Mouse (Mus musculus) MEL (cell line): ENCODE results near the gene Tha1. TPM values are rescaled to one million over a fixed set of nuclear protein-coding genes. Genes with fewer than 3 reads are reported as not detected.

ENCODE experiments used
- DNase-seq: peaks from one replicate; pipeline ENCODE4 v3.0.0; 2011; ENCODE audit warnings: low read depth, low spot score
- H3K27ac ChIP-seq: 2 replicates; pipeline ENCODE4 v1.5.1; 2012; ENCODE audit warnings: low read depth, mild to moderate bottlenecking, control low read depth, low read length, moderate library complexity; ENCODE audit not compliant: control insufficient read depth
- H3K27me3 ChIP-seq, 2 experiments: fragments of 150-350 bp in 1 of 2; sonication (generic) in 1 of 2; 2 replicates each; pipeline ENCODE4 v1.6.1; 2012; ENCODE audit warnings: low read length in 2 of 2, mild to moderate bottlenecking in 2 of 2, improper control_type of control experiment in 1 of 2, moderate library complexity in 1 of 2; ENCODE audit not compliant: insufficient read depth in 2 of 2, control insufficient read depth in 1 of 2
- H3K36me3 ChIP-seq, 2 experiments: 2 replicates each; pipeline ENCODE4 v1.6.1; 2012 to 2014; ENCODE audit warnings: low read length in 2 of 2, improper control_type of control experiment in 1 of 2, inconsistent platforms in 1 of 2, mild to moderate bottlenecking in 1 of 2; ENCODE audit not compliant: insufficient read depth in 2 of 2, control insufficient read depth in 1 of 2
- H3K4me1 ChIP-seq, 2 experiments: fragments of 150-350 bp in 1 of 2; sonication (generic) in 1 of 2; 2 replicates each; pipeline ENCODE4 v1.6.1; 2012; ENCODE audit warnings: low read length in 2 of 2, improper control_type of control experiment in 1 of 2, mild to moderate bottlenecking in 1 of 2; ENCODE audit not compliant: insufficient read depth in 2 of 2, control insufficient read depth in 1 of 2
- H3K4me3 ChIP-seq, 2 experiments: fragments of 150-350 bp in 1 of 2; sonication (generic) in 1 of 2; 2 replicates each; pipeline ENCODE4 v1.5.1; 2012; ENCODE audit warnings: low read depth in 2 of 2, low read length in 2 of 2, mild to moderate bottlenecking in 2 of 2, moderate library complexity in 2 of 2, control low read depth in 1 of 2, improper control_type of control experiment in 1 of 2; ENCODE audit not compliant: control insufficient read depth in 1 of 2, insufficient read depth in 1 of 2
- H3K79me2 ChIP-seq: 2 replicates; pipeline ENCODE4 v1.6.1; 2012; ENCODE audit warnings: mild to moderate bottlenecking, low read length, moderate library complexity; ENCODE audit not compliant: control insufficient read depth, poor library complexity, insufficient read depth
- H3K9ac ChIP-seq: 2 replicates; pipeline ENCODE4 v1.6.1; 2012; ENCODE audit warnings: low read depth, mild to moderate bottlenecking, control low read depth, low read length, moderate library complexity; ENCODE audit not compliant: control insufficient read depth, poor library complexity, severe bottlenecking
- H3K9me3 ChIP-seq: fragments of 150-350 bp; sonication (generic); replicated peaks from 2 replicates; pipeline ENCODE4 v1.6.1; 2012; ENCODE audit warnings: mild to moderate bottlenecking, low read length, improper control_type of control experiment, moderate library complexity; ENCODE audit not compliant: insufficient read depth
- CTCF ChIP-seq, 3 experiments: IDR thresholded peaks in 2 of 3; conservative IDR thresholded peaks in 1 of 3; 2 replicates each; pipeline ENCODE4 v1.5.1; 2011 to 2012; ENCODE audit warnings: low read length in 3 of 3, low read depth in 2 of 3, mild to moderate bottlenecking in 2 of 3, improper control_type of control experiment in 1 of 3, inconsistent platforms in 1 of 3, mixed read lengths in 1 of 3, moderate library complexity in 1 of 3; ENCODE audit not compliant: control insufficient read depth in 1 of 3, insufficient read depth in 1 of 3, poor library complexity in 1 of 3, severe bottlenecking in 1 of 3
- E2F4 ChIP-seq: IDR thresholded peaks from 2 replicates; pipeline ENCODE4 v1.6.1; 2011; ENCODE audit warnings: low read depth, low read length, improper control_type of control experiment, borderline replicate concordance
- ELF1 ChIP-seq: IDR thresholded peaks from 2 replicates; pipeline ENCODE4 v1.6.1; 2014; ENCODE audit warnings: low read depth, mild to moderate bottlenecking, inconsistent platforms, low read length, improper control_type of control experiment, moderate library complexity
- JUND ChIP-seq: IDR thresholded peaks from 2 replicates; pipeline ENCODE4 v1.6.1; 2011; ENCODE audit warnings: low read depth, mild to moderate bottlenecking, improper control_type of control experiment, low read length
- KAT2A ChIP-seq: conservative IDR thresholded peaks from 2 replicates; pipeline ENCODE4 v1.6.1; 2012; ENCODE audit warnings: low read depth, low read length, improper control_type of control experiment, inconsistent platforms
- MAX ChIP-seq: IDR thresholded peaks from 2 replicates; pipeline ENCODE4 v1.6.1; 2011; ENCODE audit warnings: low read length, improper control_type of control experiment
- MEF2A ChIP-seq: IDR thresholded peaks from 2 replicates; pipeline ENCODE4 v1.6.1; 2014; ENCODE audit warnings: low read depth, mild to moderate bottlenecking, inconsistent platforms, low read length, improper control_type of control experiment; ENCODE audit not compliant: poor library complexity, insufficient replicate concordance, severe bottlenecking; ENCODE audit errors: extremely low read depth
- MXI1 ChIP-seq: IDR thresholded peaks from 2 replicates; pipeline ENCODE4 v1.6.1; 2011; ENCODE audit warnings: mild to moderate bottlenecking, low read depth, low read length, improper control_type of control experiment
- MYC ChIP-seq: IDR thresholded peaks from 2 replicates; pipeline ENCODE4 v1.6.1; 2011; ENCODE audit warnings: low read depth, mild to moderate bottlenecking, low read length, improper control_type of control experiment, moderate library complexity
- NELFE ChIP-seq: IDR thresholded peaks from 2 replicates; pipeline ENCODE4 v1.6.1; 2011; ENCODE audit warnings: low read depth, low read length, improper control_type of control experiment
- NRF1 ChIP-seq: IDR thresholded peaks from 2 replicates; pipeline ENCODE4 v1.6.1; 2014; ENCODE audit warnings: low read depth, mild to moderate bottlenecking, inconsistent platforms, low read length, improper control_type of control experiment, moderate library complexity; ENCODE audit not compliant: poor library complexity, insufficient read depth, severe bottlenecking
- RCOR1 ChIP-seq: IDR thresholded peaks from 2 replicates; pipeline ENCODE4 v1.6.1; 2012; ENCODE audit warnings: low read depth, mild to moderate bottlenecking, inconsistent platforms, low read length, improper control_type of control experiment
- SIN3A ChIP-seq: IDR thresholded peaks from 2 replicates; pipeline ENCODE4 v1.6.1; 2012; ENCODE audit warnings: low read length, improper control_type of control experiment, inconsistent platforms
- SMC3 ChIP-seq: IDR thresholded peaks from 2 replicates; pipeline ENCODE4 v1.6.1; 2011; ENCODE audit warnings: low read depth, low read length, improper control_type of control experiment
- ZNF384 ChIP-seq: IDR thresholded peaks from 2 replicates; pipeline ENCODE4 v1.6.1; 2012; ENCODE audit warnings: low read depth, mild to moderate bottlenecking, inconsistent platforms, low read length, improper control_type of control experiment
- polyA plus RNA-seq, 2 experiments: library from polyadenylated mRNA; stranded (reverse) in 1 of 2; unstranded in 1 of 2; fragments of >175 nt in 1 of 2; fragments of >200 nt in 1 of 2; gene quantifications; 2 replicates each; pipeline versions ENCODE4 v1.2.1 to v1.2.4; 2012; ENCODE audit warnings: low replicate concordance in 2 of 2, low read depth in 1 of 2; ENCODE audit not compliant: insufficient read length in 2 of 2, insufficient read depth in 1 of 2, missing spikeins in 1 of 2
- total RNA-seq: library from RNA; depleted of rRNA; stranded (reverse); fragments of 300-350 nt; gene quantifications from 2 replicates; pipeline ENCODE4 v1.2.3, GENCODE M21; 2012

Tha1 gene
- total and polyA plus RNA-seq, 3 experiments = 0.12 TPM; not detected in 2

GRCm38 (mm10) chr11:117909337-117909736 is 36.1 kb upstream of the Tha1 start:
- DNase-seq = no peak
- H3K4me3 ChIP-seq = no peak overlapping the region
- no peaks in the 10 kb centered on the region for H3K79me2 ChIP-seq
- H3K27me3 ChIP-seq = peaks cover 0 to 4% of the 10 kb centered on the region in 2 experiments; a peak in 3 of 4 replicates
- H3K9me3 ChIP-seq = no peaks in the 10 kb centered on the region
- H3K36me3 ChIP-seq = peaks cover 0 to 6% of the 10 kb centered on the region in 2 experiments; a peak in 2 of 4 replicates
- no peak overlapping the region for H3K27ac ChIP-seq
- no peak for TF ChIP-seq MAX
- TF ChIP-seq NRF1 = no peak
- TF ChIP-seq E2F4 = no peak
- no peak for TF ChIP-seq MYC
- no peak for TF ChIP-seq JUND
- peaks cover 0 to 5% of the 10 kb centered on the region in 2 experiments; a peak in 1 of 4 replicates for H3K4me1 ChIP-seq
- H3K9ac ChIP-seq = no peak overlapping the region

GRCm38 (mm10) chr11:117904442-117904841 is 31.2 kb upstream of the Tha1 start:
- Histone ChIP-seq H3K79me2 (no peaks in the 10 kb centered on the region), H3K4me1 (no peaks in the 10 kb centered on the region), H3K27ac (no peak overlapping the region)
- TF ChIP-seq KAT2A (no peak), ZNF384 (no peak), RCOR1 (no peak), SMC3 (no peak), NRF1 (no peak), JUND (no peak), ELF1 (no peak), SIN3A (no peak), NELFE (no peak), CTCF (IDR thresholded peaks at IDR 0.05 in 2 of 3, conservative IDR thresholded peaks at IDR 0.05 in 1 of 3; ENCODE audit: control insufficient read depth in 1 of 3, insufficient read depth in 1 of 3, low read depth in 2 of 3, low read length in 3 of 3, poor library complexity in 1 of 3, severe bottlenecking in 1 of 3) (no peak), E2F4 (no peak), MEF2A (no peak), MXI1 (no peak)
- TF ChIP-seq, all 39 proteins: peak for 0
- Histone ChIP-seq H3K9ac (no peak overlapping the region), H3K27me3 (peaks cover 0 to 2% of the 10 kb centered on the region in 2 experiments; a peak in 3 of 4 replicates), H3K36me3 (no peaks in the 10 kb centered on the region), H3K4me3 (no peak overlapping the region), H3K9me3 (no peaks in the 10 kb centered on the region)
- DNase-seq = no peak

- DNase-seq = no peak
- no peaks in the 10 kb centered on the region for H3K4me1 ChIP-seq
- H3K27me3 ChIP-seq = 0 out of 4 replicates have a peak, but pooled peaks cover 0 to 2% of the 10 kb centered on the region in 2 experiments
- no peaks in the 10 kb centered on the region for H3K9me3 ChIP-seq
- H3K4me3 ChIP-seq = no peak overlapping the region
- TF ChIP-seq NRF1 = no peak
- no peaks in the 10 kb centered on the region for H3K36me3 ChIP-seq
- no peak overlapping the region for H3K9ac ChIP-seq
- H3K79me2 ChIP-seq = no peaks in the 10 kb centered on the region
- H3K27ac ChIP-seq = no peak overlapping the region
Observed at GRCm38 (mm10) chr11:117902282-117902681, 29.0 kb upstream of the Tha1 start.
